Mouse (Mus musculus) neural tube, embryonic 11.5 days (tissue): ENCODE measurements around the gene Gpr150. TPM values are rescaled to one million over a fixed set of nuclear protein-coding genes. Genes with fewer than 3 reads are reported as not detected.

Experiments
- ATAC-seq: fragments of 200-750 bp; cut with Nextera tagmentation; 2 replicates; pipeline ENCODE4 v1.8.0; 2017; ENCODE audit warnings: moderate number of reproducible peaks, mild to moderate bottlenecking, moderate TSS enrichment, moderate library complexity; ENCODE audit not compliant: insufficient read depth, low FRiP score, low TSS enrichment
- DNase-seq: peaks from one replicate; pipeline ENCODE4 v3.0.0-alpha.2; 2015; ENCODE audit warnings: low spot score
- H3K27ac ChIP-seq: fragments of 300-500 bp; sonication (generic); 2 replicates; pipeline ENCODE4 v1.5.1; 2014; ENCODE audit warnings: low read depth, mild to moderate bottlenecking, low read length
- H3K27me3 ChIP-seq: fragments of 300-500 bp; sonication (generic); 2 replicates; pipeline ENCODE4 v1.6.1; 2014; ENCODE audit warnings: mild to moderate bottlenecking, low read length, mixed read lengths; ENCODE audit not compliant: control insufficient read depth, insufficient read depth
- H3K36me3 ChIP-seq: fragments of 300-500 bp; sonication (generic); 2 replicates; pipeline ENCODE4 v1.6.1; 2014; ENCODE audit warnings: mild to moderate bottlenecking, low read length, moderate library complexity, mixed read lengths; ENCODE audit not compliant: control insufficient read depth, insufficient read depth
- H3K4me1 ChIP-seq: fragments of 300-500 bp; sonication (generic); 2 replicates; pipeline ENCODE4 v1.6.1; 2014; ENCODE audit warnings: low read length, mixed read lengths; ENCODE audit not compliant: control insufficient read depth, insufficient read depth
- H3K4me2 ChIP-seq: fragments of 300-500 bp; sonication (generic); 2 replicates; pipeline ENCODE4 v1.6.1; 2014; ENCODE audit warnings: low read depth, mild to moderate bottlenecking, moderate library complexity
- H3K4me3 ChIP-seq: fragments of 300-500 bp; sonication (generic); 2 replicates; pipeline ENCODE4 v1.5.1; 2014; ENCODE audit warnings: low read depth, low read length
- H3K9ac ChIP-seq: fragments of 300-500 bp; sonication (generic); 2 replicates; pipeline ENCODE4 v1.6.1; 2014; ENCODE audit warnings: mild to moderate bottlenecking, low read length
- H3K9me3 ChIP-seq: fragments of 300-500 bp; sonication (generic); 2 replicates; pipeline ENCODE4 v1.6.1; 2016; ENCODE audit warnings: low read length; ENCODE audit not compliant: control insufficient read depth
- WGBS: fragments of 180-500 bp; shearing (Covaris S2); extraction: QIAGEN DNeasy Blood & Tissue Kit; methylation state at CpG from one replicate; pipeline ENCODE4 v1.1.7; 2014; 5-methylcytosine and 5-hydroxymethylcytosine counted together
- polyA plus RNA-seq: library from polyadenylated mRNA; unstranded; fragments of >200 nt; fragmentation: Nextera tagmentation; extraction: Ambion mirVana; gene quantifications from 2 replicates; pipeline ENCODE4 v1.2.1, GENCODE M21; 2014

Gene Gpr150
- polyA plus RNA-seq, 1 experiment from 2014 or later, result 0.31 TPM

DNA sequence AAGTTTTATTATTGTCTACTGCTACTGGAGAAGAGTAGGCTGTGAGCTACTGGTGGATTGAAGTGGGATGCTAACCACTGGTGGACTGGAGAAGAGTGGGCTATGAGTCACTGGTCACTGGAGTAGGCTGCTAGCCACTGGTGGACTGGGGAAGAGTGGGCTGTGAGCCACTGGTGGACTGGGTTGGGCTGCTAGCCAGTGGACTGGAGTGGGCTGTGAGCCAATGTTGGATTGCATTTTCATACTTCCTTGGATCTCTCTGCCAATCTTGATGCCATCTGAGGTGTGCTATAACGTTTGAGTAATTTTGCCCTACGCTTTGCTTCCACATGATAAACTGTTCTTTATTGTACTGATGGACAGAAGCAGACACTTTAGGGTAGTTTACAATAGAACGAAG lies 5.3 kb upstream of the Gpr150 start:
- no peak overlapping the region for H3K4me3 ChIP-seq
- peaks cover 5% of the 10 kb centered on the region for H3K27me3 ChIP-seq
- ATAC-seq (no peak), DNase-seq (no peak)
- no peaks in the 10 kb centered on the region for H3K4me1 ChIP-seq
- H3K27ac ChIP-seq, result no peak overlapping the region
- H3K4me2 ChIP-seq, result no peak overlapping the region
- WGBS, result 93% methylated on average over 3 of the region's 3 CpGs
- no peaks in the 10 kb centered on the region for H3K9me3 ChIP-seq
- H3K9ac ChIP-seq, result no peak overlapping the region
- H3K36me3 ChIP-seq, result no peaks in the 10 kb centered on the region

DNA sequence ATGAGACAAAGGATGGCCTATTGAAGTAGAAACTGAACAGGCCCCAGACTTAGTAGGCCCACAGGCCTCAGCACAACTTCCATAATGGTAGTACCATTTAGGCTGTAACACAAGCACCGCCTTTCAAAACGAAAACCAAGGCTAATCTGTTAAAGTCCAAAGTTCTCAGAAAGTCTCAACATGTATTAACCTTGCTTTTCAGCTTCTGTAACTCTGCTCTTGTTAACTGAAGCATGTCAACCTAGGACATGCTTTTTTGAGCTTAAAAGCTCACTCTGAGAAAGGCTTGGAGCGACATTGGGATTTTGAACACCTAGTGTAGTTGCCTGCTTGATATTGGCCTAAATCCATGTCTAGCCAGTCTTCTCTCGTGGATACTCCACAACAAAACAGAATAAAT lies 2.8 kb upstream of the Gpr150 start:
- 89% methylated on average over 4 of the region's 4 CpGs for WGBS
- ATAC-seq (no peak), DNase-seq (no peak)
- Histone ChIP-seq H3K27me3 (peaks cover 24% of the 10 kb centered on the region), H3K9ac (no peak overlapping the region), H3K27ac (no peak overlapping the region), H3K4me3 (no peak overlapping the region), H3K4me2 (no peak overlapping the region), H3K9me3 (no peaks in the 10 kb centered on the region), H3K4me1 (peaks cover 4% of the 10 kb centered on the region; the same call in 1 of the 2 replicates), H3K36me3 (no peaks in the 10 kb centered on the region)

DNA sequence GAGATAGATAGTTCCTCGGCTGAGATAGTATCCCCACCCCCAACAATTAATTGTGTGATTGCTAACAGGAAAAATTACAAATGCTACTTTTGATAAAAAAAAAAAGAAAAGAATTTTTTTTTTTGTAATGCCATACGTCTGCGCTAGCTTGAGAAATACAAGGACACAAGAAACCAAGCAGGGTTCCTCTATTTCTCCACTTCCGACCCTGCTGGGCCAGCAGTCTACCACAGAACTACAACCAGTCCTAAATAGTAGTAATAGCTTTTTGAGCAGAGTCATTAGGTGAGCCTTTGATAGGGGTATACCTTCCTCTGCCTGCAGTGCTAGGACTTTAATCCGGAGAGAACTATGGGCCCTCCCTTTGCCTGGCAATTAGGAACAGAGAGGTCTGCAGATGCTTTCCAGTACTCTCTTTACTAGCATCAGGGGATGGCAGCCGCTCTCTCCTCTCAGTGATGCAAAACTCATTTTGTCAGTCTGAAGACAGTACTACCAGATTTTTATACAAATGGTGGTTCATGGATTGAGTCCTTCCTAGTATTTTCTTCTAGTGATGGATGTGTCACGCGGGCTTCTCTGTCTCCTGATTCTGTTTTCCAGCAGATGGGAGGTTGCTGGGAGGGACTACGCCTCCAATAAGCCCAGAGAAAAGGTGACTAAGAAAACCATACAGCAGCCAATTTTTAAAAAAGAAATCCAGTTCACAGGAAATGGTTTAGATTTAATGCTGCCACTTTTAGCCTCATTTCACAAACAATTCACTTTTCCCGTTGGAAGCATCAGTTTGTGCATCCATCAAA lies 672 bp upstream of the Gpr150 start:
- no peaks in the 10 kb centered on the region for H3K9me3 ChIP-seq
- no peak for DNase-seq
- no peak overlapping the region for H3K27ac ChIP-seq
- no peaks in the 10 kb centered on the region for H3K36me3 ChIP-seq
- 64% methylated on average over 10 of the region's 10 CpGs for WGBS
- peak overlapping the region; percentile 98; the same call in 1 of the 2 replicates for H3K4me2 ChIP-seq
- peaks cover 4% of the 10 kb centered on the region; the same call in 1 of the 2 replicates for H3K4me1 ChIP-seq
- ATAC-seq, result no peak
- H3K4me3 ChIP-seq, result no peak overlapping the region
- H3K9ac ChIP-seq, result no peak overlapping the region
- H3K27me3 ChIP-seq, result peaks cover 27% of the 10 kb centered on the region

DNA sequence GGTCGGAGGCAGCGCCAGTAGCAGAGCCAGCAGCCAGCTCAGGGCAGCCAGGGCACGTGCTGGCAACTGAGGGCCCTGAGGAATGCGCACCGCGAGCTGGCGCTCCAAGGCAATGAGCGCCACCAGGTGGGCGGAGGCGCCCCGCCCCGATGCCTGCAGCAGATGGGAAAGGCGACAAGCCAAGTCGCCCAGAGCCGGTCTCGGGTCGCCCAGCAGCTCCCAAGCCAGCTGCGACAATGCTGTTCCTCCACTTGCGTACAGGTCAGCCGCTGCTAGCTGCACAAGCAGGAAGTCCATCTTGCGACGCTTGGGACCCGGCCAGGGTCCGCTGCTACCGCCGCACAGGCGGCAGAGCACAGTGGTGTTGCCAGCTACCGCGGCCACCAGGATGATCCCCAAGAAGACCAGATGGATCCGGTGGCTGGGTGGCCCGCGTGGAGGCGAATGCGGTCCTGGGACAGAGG lies 503 bp downstream of the Gpr150 start:
- WGBS, result under 1% methylated on average over 32 of the region's 34 CpGs
- Histone ChIP-seq H3K27ac (no peak overlapping the region), H3K4me1 (peaks cover 4% of the 10 kb centered on the region; the same call in 1 of the 2 replicates), H3K27me3 (peaks cover 27% of the 10 kb centered on the region), H3K4me3 (peak overlapping the region; percentile 45), H3K9me3 (no peaks in the 10 kb centered on the region), H3K4me2 (peak overlapping the region; percentile 98), H3K9ac (peak overlapping the region; percentile 44), H3K36me3 (no peaks in the 10 kb centered on the region)
- ATAC-seq (peak; percentile 91), DNase-seq (peak; percentile 83)

DNA sequence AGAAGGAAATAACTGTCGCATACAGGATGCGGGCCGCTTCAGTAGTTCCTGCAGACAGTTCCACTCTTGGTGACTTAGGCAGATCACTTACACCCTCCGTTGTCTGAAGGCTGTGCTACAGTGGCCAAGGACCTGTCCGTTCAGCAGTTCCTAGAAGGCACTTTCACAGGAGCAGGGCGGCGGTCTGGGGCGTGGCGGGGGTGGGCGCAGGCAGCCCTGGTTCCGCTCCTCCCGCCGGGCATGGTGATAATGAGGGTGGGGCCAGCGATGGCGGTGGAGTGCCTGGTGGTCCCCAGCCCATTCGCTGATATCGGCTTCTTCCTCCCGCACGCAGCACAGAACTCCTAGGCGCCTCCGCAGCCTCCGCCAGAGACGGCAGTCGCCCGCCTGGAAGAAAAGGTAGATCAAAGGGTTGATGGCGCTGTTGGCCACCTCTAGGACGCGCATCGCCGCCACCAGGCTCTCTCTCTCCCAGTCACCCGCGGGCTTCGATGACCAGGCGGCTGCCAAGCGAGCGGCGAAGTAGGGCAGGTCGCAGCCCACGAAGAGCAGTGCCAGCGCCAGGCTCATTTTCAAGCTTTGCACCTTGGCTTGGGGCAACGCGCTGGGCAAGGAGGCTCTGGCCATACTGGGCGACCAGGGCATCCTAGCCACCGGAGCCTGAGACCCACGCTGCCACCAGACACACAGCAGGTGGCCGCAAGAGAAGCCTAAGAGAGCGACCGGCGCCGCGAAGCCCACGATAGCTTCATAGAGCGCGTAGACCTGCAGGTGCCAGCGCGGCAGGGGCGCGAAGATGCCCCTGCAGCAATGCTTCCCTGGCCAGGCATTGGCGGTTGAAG lies 1.2 kb downstream of the Gpr150 start:
- H3K27me3 ChIP-seq, result peaks cover 27% of the 10 kb centered on the region
- H3K9ac ChIP-seq, result peak overlapping the region; percentile 44
- H3K36me3 ChIP-seq, result no peaks in the 10 kb centered on the region
- peak; percentile 61 for ATAC-seq
- under 1% methylated on average over 54 of the region's 59 CpGs for WGBS
- DNase-seq, result peak; percentile 54
- H3K4me3 ChIP-seq, result peak overlapping the region; percentile 45
- H3K27ac ChIP-seq, result no peak overlapping the region
- H3K9me3 ChIP-seq, result no peaks in the 10 kb centered on the region
- peaks cover 4% of the 10 kb centered on the region; the same call in 1 of the 2 replicates for H3K4me1 ChIP-seq
- H3K4me2 ChIP-seq, result peak overlapping the region; percentile 98

DNA sequence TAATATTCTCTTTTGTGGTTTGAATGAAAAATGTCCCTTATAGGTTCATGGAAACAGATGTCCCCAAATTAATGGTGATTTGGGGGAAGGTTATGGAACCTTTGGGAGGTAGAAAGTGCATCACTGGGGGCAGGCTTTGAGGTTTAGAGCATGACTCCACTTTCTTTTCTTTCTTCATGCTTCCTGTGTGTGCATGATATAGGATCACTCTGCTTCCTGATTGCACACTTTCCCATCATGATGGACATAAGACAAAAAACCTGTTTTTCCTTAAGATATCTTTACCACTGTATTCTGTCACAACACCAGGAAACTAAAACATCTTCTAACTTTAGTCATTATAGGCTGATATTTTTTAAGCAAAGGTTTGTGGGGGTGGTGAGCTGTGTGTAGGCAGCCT lies 11.8 kb downstream of the Gpr150 start:
- Histone ChIP-seq H3K27me3 (no peaks in the 10 kb centered on the region), H3K27ac (no peak overlapping the region), H3K4me2 (no peak overlapping the region), H3K36me3 (no peaks in the 10 kb centered on the region), H3K9ac (no peak overlapping the region), H3K4me1 (no peaks in the 10 kb centered on the region), H3K9me3 (no peaks in the 10 kb centered on the region), H3K4me3 (no peak overlapping the region)
- no peak for ATAC-seq
- DNase-seq, result no peak

DNA sequence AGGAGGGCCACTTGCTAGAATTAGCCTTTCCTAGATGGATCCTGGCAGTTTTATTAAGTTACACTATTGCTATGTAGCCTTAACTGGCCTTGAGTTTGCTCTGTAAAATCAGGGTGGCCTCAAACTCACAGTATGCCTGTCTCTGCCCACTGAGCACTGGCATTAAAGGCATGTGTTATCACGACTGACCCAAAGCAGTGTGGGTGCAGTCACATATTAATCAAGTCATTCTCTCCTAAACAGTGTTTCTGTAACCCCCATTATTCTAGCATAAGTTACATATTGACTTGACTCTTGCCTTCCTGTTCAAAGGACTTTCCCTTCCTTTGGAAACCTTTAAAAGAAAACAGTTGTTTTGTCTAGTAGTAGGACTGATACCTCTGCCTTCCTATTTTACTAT lies 14.3 kb downstream of the Gpr150 start:
- Histone ChIP-seq H3K27me3 (no peaks in the 10 kb centered on the region), H3K9me3 (no peaks in the 10 kb centered on the region), H3K9ac (no peak overlapping the region), H3K27ac (no peak overlapping the region), H3K4me2 (no peak overlapping the region), H3K4me3 (no peak overlapping the region), H3K36me3 (no peaks in the 10 kb centered on the region), H3K4me1 (no peaks in the 10 kb centered on the region)
- ATAC-seq (no peak), DNase-seq (no peak)
- WGBS, result 65% methylated on average over 1 of the region's 1 CpGs

DNA sequence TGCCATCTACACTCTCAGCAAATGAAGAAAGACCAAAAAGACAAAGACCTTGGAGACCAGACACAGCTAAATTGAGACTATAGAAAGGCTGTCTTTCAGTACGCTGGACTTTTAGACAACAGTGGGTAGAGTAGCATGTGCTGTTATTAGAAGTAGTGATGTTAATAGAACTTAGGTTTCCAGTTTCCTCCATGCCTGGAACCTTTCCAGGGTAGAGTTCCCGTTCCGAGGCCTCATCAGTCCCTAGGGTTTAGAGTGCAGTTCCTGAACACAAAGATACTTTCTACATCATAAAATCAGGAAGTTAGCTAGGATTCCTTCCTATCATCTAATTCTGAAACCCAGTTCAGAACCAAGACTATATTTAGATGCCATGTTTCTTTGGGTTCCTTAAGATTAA lies 32.2 kb downstream of the Gpr150 start:
- no peaks in the 10 kb centered on the region for H3K27me3 ChIP-seq
- 86% methylated on average over 3 of the region's 3 CpGs for WGBS
- no peak for DNase-seq

More for the DNA sequence above, 32.2 kb downstream of the Gpr150 start:
- ATAC-seq, result no peak
- Histone ChIP-seq H3K4me1 (no peaks in the 10 kb centered on the region), H3K4me3 (no peak overlapping the region), H3K27ac (no peak overlapping the region), H3K9ac (no peak overlapping the region), H3K9me3 (no peaks in the 10 kb centered on the region), H3K36me3 (no peaks in the 10 kb centered on the region), H3K4me2 (no peak overlapping the region)
